Mouse (Mus musculus) heart, embryonic 15.5 days (tissue): ENCODE results near the gene Nynrin. TPM values are rescaled to one million over a fixed set of nuclear protein-coding genes. Genes with fewer than 3 reads are reported as not detected.

ENCODE experiments used
- ATAC-seq: fragments of 200-750 bp; cut with Nextera tagmentation; replicated peaks from 2 replicates; pipeline ENCODE4 v1.8.0; 2017; ENCODE audit warnings: low read depth, moderate TSS enrichment; ENCODE audit not compliant: insufficient number of reproducible peaks, insufficient read depth, low FRiP score
- H3K27ac ChIP-seq: fragments of 300-500 bp; sonication (generic); 2 replicates; pipeline ENCODE4 v1.5.1; 2015; ENCODE audit warnings: mild to moderate bottlenecking, inconsistent platforms
- H3K27me3 ChIP-seq: fragments of 300-500 bp; sonication (generic); 2 replicates; pipeline ENCODE4 v1.6.1; 2015; ENCODE audit warnings: inconsistent platforms
- H3K36me3 ChIP-seq: fragments of 300-500 bp; sonication (generic); 2 replicates; pipeline ENCODE4 v1.6.1; 2015; ENCODE audit warnings: mild to moderate bottlenecking, inconsistent platforms
- H3K4me1 ChIP-seq: fragments of 300-500 bp; sonication (generic); replicated peaks from 2 replicates; pipeline ENCODE4 v1.6.1; 2015; ENCODE audit warnings: inconsistent platforms
- H3K4me2 ChIP-seq: fragments of 300-500 bp; sonication (generic); 2 replicates; pipeline ENCODE4 v1.6.1; 2015; ENCODE audit warnings: inconsistent platforms, mild to moderate bottlenecking, moderate library complexity
- H3K4me3 ChIP-seq: fragments of 300-500 bp; sonication (generic); 2 replicates; pipeline ENCODE4 v1.5.1; 2015; ENCODE audit warnings: mild to moderate bottlenecking, inconsistent platforms
- H3K9ac ChIP-seq: fragments of 300-500 bp; sonication (generic); 2 replicates; pipeline ENCODE4 v1.6.1; 2015; ENCODE audit warnings: mild to moderate bottlenecking, inconsistent platforms
- H3K9me3 ChIP-seq: fragments of 300-500 bp; sonication (generic); replicated peaks from 2 replicates; pipeline ENCODE4 v1.6.1; 2016; ENCODE audit warnings: inconsistent platforms
- whole genome bisulfite sequencing: fragments of 180-500 bp; shearing (Covaris S2); methylation state at CpG from one replicate; pipeline ENCODE4 v1.1.7; 2015; ENCODE audit warnings: mixed read lengths; 5-methylcytosine and 5-hydroxymethylcytosine counted together
- polyA plus RNA-seq: library from polyadenylated mRNA; unstranded; fragments of >200 nt; fragmentation: Nextera tagmentation; extraction: Ambion mirVana; gene quantifications from 2 replicates; pipeline ENCODE4 v1.2.1, GENCODE M21; 2015

Gene Nynrin
- polyA plus RNA-seq, 1 experiment from 2014 or later: 12.7 TPM

DNA sequence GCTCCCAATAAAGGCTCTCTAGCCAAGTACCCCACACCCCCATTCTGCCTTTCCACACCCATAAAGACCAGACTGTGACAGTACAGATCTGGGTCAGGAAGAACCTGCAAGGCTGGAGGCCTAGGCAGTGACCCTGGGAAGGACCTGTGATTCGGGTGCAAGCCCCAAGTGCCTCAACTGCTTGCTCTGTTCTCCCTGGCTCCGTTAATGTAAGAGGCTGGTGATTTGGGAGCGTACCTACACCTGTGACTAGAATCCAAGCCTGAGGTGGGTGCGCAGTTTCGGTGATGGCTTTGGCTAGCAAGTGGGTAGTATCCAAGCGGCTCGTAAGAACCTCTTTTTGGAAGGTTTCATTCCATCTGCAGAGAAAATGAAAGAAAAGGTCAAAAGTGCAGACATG is 45.1 kb downstream of the Nynrin start:
- no peak overlapping the region; the same call in 1 of the 2 replicates for H3K27ac ChIP-seq
- H3K4me2 ChIP-seq: peak overlapping the region; percentile 92
- ATAC-seq: no peak
- H3K4me3 ChIP-seq: no peak overlapping the region
- WGBS: 88% methylated on average over 7 of the region's 7 CpGs
- H3K4me1 ChIP-seq: peaks cover 18% of the 10 kb centered on the region
- no peaks in the 10 kb centered on the region for H3K27me3 ChIP-seq
- no peak overlapping the region for H3K9ac ChIP-seq
- peaks cover 44% of the 10 kb centered on the region for H3K36me3 ChIP-seq
- H3K9me3 ChIP-seq: no peaks in the 10 kb centered on the region

DNA sequence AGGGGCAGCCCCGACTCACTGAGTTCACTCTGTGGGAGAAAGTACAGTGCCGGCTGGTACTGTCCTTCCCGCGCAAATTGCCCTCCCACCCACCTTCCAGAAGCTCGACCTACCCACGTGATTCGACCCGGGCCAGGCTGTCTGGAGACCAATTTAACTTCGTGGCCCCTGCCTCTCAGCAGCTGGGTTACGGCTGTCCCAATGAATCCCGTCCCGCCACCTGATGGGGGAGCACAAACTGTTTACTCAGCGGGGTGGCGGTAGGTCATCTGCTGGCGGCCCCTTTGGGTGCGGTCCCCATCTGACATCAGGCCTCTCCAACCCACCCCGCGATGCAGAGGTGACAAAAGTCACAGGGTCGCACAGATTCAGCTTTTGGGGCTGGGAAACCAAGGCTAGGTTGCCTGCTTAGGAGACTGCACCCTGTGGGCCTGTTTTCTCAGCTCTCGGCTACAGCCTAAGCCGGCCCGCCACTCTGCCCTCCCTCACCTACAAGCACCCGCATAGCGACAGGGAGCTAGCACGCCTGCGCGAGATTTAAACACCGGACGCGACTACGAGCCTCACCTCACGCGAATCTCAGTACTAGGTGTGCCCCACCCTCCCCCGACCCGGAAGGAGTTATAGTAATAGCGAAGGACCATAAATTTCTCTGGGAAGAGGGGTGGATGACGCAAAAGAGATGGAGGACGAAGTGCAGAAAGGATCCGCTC is 46.0 kb downstream of the Nynrin start, which contains the start of gene Sdr39u1:
Gene Sdr39u1, minus strand, starts transcription at position 593 of the 713 bp plus-strand sequence.
- Histone ChIP-seq H3K4me1 (peaks cover 18% of the 10 kb centered on the region), H3K36me3 (peaks cover 35% of the 10 kb centered on the region), H3K27me3 (no peaks in the 10 kb centered on the region), H3K4me2 (peak within 1 kb of the TSS; percentile 92), H3K9ac (peak within 1 kb of the TSS; percentile 75), H3K9me3 (no peaks in the 10 kb centered on the region), H3K4me3 (peak within 1 kb of the TSS; percentile 58), H3K27ac (peak within 1 kb of the TSS; percentile 78)
- ATAC-seq: peak; percentile 88
- WGBS: under 1% methylated on average over 39 of the region's 39 CpGs

DNA sequence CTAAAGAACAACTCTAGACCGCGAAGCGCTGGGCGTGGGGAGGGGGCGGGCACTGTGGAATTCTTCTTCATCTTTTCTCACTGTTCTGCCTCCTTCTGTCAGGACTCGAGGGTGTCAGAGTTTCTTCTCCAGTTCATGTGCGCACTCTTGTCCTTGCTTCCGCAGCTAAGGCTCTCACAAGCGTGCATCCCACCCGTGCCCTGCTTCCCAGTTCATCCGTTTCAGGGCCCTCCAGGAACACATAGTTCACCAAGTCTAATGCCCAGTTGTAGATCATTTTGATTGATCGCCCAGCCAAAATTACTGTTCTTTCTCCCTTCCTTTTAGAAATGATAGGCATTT is 46.6 kb downstream of the Nynrin start:
- Histone ChIP-seq H3K36me3 (peaks cover 30% of the 10 kb centered on the region), H3K27me3 (no peaks in the 10 kb centered on the region), H3K27ac (peak overlapping the region; percentile 78), H3K4me1 (peaks cover 18% of the 10 kb centered on the region), H3K4me2 (peak overlapping the region; percentile 92), H3K9me3 (no peaks in the 10 kb centered on the region), H3K4me3 (peak overlapping the region; percentile 58), H3K9ac (peak overlapping the region; percentile 75)
- no peak for ATAC-seq
- 11% methylated on average over 12 of the region's 12 CpGs for WGBS

DNA sequence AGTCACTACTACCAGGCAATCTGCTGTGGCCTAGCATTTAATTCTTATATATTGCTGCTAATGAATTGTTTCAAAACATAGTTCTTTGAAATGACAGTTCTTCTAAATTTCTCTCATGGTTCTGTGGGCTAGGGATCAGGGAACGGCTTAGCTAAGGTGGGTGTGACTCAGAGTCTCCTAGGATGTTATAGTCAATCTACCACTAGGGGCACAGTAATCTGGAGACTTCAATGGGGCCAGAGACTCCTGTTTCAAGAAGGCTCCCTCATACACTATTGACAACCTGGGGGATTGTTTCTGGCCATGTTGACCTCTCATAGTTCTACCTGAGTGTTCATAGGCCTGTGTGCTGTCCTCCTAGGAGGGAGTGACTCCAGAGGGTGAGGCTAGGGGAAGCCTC is 51.7 kb downstream of the Nynrin start:
- Histone ChIP-seq H3K27me3 (no peaks in the 10 kb centered on the region), H3K36me3 (no peaks in the 10 kb centered on the region), H3K9me3 (no peaks in the 10 kb centered on the region), H3K4me1 (peaks cover 6% of the 10 kb centered on the region), H3K4me2 (no peak overlapping the region), H3K9ac (no peak overlapping the region), H3K27ac (no peak overlapping the region), H3K4me3 (no peak overlapping the region)
- no peak for ATAC-seq
- 14% methylated on average over 1 of the region's 1 CpGs for WGBS

DNA sequence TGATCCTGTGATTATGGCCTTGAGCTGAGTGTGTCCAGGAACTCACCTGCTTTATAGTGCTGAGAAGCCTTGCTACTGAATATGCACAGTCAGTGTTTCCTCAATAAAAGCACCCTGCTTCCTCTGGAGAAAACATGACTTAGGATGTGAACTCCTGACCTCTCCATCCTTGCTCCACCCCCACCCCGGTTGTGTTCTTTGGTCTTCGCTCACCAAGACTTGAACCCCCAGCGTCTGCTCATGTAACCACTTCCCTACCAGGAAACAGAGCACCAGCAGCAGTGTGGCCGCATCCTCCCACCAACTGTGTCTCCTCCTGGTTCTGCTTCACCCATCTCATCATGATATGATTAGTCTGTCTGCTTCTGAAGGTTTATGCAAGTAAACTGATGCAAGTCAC is 59.6 kb downstream of the Nynrin start:
- H3K4me1 ChIP-seq: no peaks in the 10 kb centered on the region
- no peaks in the 10 kb centered on the region for H3K9me3 ChIP-seq
- H3K36me3 ChIP-seq: no peaks in the 10 kb centered on the region
- H3K27me3 ChIP-seq: no peaks in the 10 kb centered on the region
- H3K4me3 ChIP-seq: no peak overlapping the region
- H3K4me2 ChIP-seq: no peak overlapping the region
- no peak overlapping the region for H3K27ac ChIP-seq
- H3K9ac ChIP-seq: no peak overlapping the region
- no peak for ATAC-seq
- WGBS: 53% methylated on average over 4 of the region's 4 CpGs

DNA sequence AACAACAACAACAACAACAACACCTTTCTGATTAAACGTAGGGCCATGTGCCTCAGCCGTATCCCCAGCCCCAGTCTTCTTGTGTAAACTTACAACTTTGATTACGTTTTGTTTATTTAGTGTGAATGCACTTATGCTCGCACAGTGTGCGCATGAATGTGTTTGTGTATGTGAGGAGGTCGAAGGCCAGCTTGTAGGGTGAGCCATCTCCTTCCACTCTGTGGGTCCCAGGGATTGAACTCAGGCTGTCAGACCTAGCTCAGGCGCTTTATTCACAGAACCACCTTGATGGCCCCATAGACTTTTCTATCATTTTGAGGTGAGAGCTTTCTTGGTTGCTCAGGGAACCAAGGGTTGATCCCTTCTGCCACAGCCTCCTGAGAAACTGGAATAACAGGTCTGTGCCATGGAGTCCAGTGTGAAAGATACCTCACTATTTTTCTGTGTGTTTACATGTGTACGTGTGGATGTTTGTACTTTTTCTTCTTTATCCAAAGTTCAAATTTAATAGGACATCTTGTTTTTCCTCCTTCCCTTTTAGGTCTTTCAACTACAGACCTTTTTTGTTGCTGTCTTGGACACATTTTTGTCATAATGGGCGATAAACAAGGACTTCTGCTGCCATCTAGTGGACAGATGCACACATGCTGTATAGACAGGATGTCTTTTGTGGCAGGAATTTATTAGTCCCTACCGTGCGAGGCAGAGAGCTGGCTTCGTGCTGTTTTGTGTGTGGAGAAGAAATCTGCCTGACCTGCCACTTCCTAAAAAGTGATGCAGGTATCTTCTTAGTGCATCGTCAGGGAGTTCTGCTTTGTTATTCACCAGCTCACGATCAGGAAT is 64.7 kb downstream of the Nynrin start:
- H3K4me3 ChIP-seq: no peak overlapping the region
- H3K27ac ChIP-seq: no peak overlapping the region
- no peaks in the 10 kb centered on the region for H3K9me3 ChIP-seq
- H3K36me3 ChIP-seq: no peaks in the 10 kb centered on the region
- WGBS: 35% methylated on average over 14 of the region's 14 CpGs
- ATAC-seq: no peak
- no peak overlapping the region for H3K4me2 ChIP-seq
- no peaks in the 10 kb centered on the region for H3K27me3 ChIP-seq
- H3K9ac ChIP-seq: no peak overlapping the region
- H3K4me1 ChIP-seq: peaks cover 6% of the 10 kb centered on the region

DNA sequence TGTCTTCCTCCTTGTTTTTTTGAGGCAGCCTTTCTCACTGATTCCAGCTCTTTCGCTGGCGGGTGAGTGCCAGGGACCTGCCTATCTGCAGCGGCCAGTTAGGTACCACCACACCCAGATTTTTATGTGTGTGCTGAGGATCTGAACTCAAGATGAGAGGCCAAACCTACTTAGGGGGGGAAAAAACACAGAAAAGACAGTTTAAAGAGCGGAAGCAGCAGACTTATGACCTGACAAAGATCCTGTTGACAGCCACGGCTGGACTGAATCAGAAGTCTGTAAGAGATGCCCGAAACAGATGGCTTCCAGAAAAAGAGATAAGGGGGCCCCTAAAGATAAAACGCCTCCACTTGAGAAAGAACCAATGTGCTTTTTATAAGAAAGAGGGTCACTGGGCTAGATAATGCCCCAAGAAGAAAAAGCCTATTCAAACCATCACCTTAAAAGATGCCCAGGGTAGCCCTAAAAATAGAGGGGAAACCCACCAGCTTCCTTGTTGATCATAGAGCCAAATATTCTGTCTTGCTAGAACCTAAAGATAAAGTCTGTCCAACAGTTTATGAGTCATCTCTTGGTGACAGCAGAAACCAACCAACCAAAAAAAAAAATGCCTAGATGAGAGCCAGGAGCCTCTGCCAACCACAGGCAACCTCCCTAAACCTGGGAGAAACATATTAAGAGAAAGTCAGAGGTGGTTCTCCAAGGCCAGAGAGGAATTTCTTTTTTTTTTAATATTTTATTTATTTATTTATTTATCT is 68.8 kb downstream of the Nynrin start:
- H3K9ac ChIP-seq: peak overlapping the region; percentile 17; the same call in 1 of the 2 replicates
- no peaks in the 10 kb centered on the region for H3K27me3 ChIP-seq
- H3K9me3 ChIP-seq: no peaks in the 10 kb centered on the region
- H3K4me2 ChIP-seq: no peak overlapping the region
- no peak overlapping the region for H3K27ac ChIP-seq
- no peaks in the 10 kb centered on the region for H3K36me3 ChIP-seq
- WGBS: 18% methylated on average over 7 of the region's 7 CpGs
- no peak overlapping the region for H3K4me3 ChIP-seq
- H3K4me1 ChIP-seq: peaks cover 6% of the 10 kb centered on the region
- no peak for ATAC-seq

Other genes with a start within 250 kb of the Nynrin start
- gene Rec8, start 236.0 kb upstream of the Nynrin start, polyA plus RNA-seq: 6.9 and 7.1 TPM in 2 replicates
- gene Ipo4, start 218.1 kb upstream of the Nynrin start, polyA plus RNA-seq: 45.0 and 66.7 TPM in 2 replicates
- gene Gm49378, start 216.1 kb upstream of the Nynrin start, polyA plus RNA-seq: 0.74 and 2.1 TPM in 2 replicates
- gene Tm9sf1, start 210.2 kb upstream of the Nynrin start, polyA plus RNA-seq: 76.8 and 91.2 TPM in 2 replicates
- 0.31 and 0.36 TPM in 2 replicates for gene Tssk4, start 203.8 kb upstream of the Nynrin start, polyA plus RNA-seq
- gene Mdp1, start 193.5 kb upstream of the Nynrin start, polyA plus RNA-seq: 84.5 and 90.0 TPM in 2 replicates
- gene Gmpr2, start 182.1 kb upstream of the Nynrin start, polyA plus RNA-seq: 36.0 and 42.3 TPM in 2 replicates
- gene Nedd8, start 181.9 kb upstream of the Nynrin start, polyA plus RNA-seq: 448 and 462 TPM in 2 replicates
- 26.1 and 29.2 TPM in 2 replicates for gene Tinf2, start 172.2 kb upstream of the Nynrin start, polyA plus RNA-seq
- 0.20 and 0.60 TPM in 2 replicates for gene Tgm1, start 140.1 kb upstream of the Nynrin start, polyA plus RNA-seq
- 20.7 and 23.8 TPM in 2 replicates for gene Rabggta, start 131.7 kb upstream of the Nynrin start, polyA plus RNA-seq
- gene Dhrs1, start 108.3 kb upstream of the Nynrin start, polyA plus RNA-seq: 64.0 and 65.7 TPM in 2 replicates
- gene Nop9, start 108.3 kb upstream of the Nynrin start, polyA plus RNA-seq: 17.9 and 24.4 TPM in 2 replicates
- gene Cideb, start 95.6 kb upstream of the Nynrin start, polyA plus RNA-seq: 1.2 and 1.6 TPM in 2 replicates
- 0.15 and 0.25 TPM in 2 replicates for gene Ltb4r2, start 92.6 kb upstream of the Nynrin start, polyA plus RNA-seq
- gene Ltb4r1, start 88.0 kb upstream of the Nynrin start, polyA plus RNA-seq: 0.65 and 0.66 TPM in 2 replicates
- 14.9 and 18.0 TPM in 2 replicates for gene Adcy4, start 69.9 kb upstream of the Nynrin start, polyA plus RNA-seq
- 12.6 and 20.7 TPM in 2 replicates for gene Ripk3, start 65.1 kb upstream of the Nynrin start, polyA plus RNA-seq
- gene Nfatc4, start 30.9 kb upstream of the Nynrin start, polyA plus RNA-seq: 10.8 and 15.8 TPM in 2 replicates
- 0.36 and 0.50 TPM in 2 replicates for gene Cbln3, start 30.4 kb downstream of the Nynrin start, polyA plus RNA-seq
- 9.2 and 12.6 TPM in 2 replicates for gene Khnyn, start 30.9 kb downstream of the Nynrin start, polyA plus RNA-seq
- 45.3 and 60.8 TPM in 2 replicates for gene Sdr39u1, start 46.3 kb downstream of the Nynrin start, polyA plus RNA-seq
- gene Cma1, start 90.7 kb downstream of the Nynrin start, polyA plus RNA-seq: 8.9 and 9.6 TPM in 2 replicates
- gene Cma2, start 97.0 kb downstream of the Nynrin start, polyA plus RNA-seq: not detected in 2 replicates
- not detected in 2 replicates for gene Mcpt1, start 164.0 kb downstream of the Nynrin start, polyA plus RNA-seq
- not detected in 2 replicates for gene Mcpt9, start 176.5 kb downstream of the Nynrin start, polyA plus RNA-seq
- 0.19 TPM in 1 of 2 replicates, not detected in the other for gene Mcpt2, start 188.0 kb downstream of the Nynrin start, polyA plus RNA-seq
- gene Mcpt4, start 208.3 kb downstream of the Nynrin start, polyA plus RNA-seq: 0.75 and 0.88 TPM in 2 replicates
- gene Mcpt8, start 231.3 kb downstream of the Nynrin start, polyA plus RNA-seq: 0.52 and 0.94 TPM in 2 replicates
- 0.19 and 0.33 TPM in 2 replicates for gene Ctsg, start 248.6 kb downstream of the Nynrin start, polyA plus RNA-seq